Mouse (Mus musculus): ENCODE data around the gene Astl. TPM values are rescaled to one million over a fixed set of nuclear protein-coding genes. Genes with fewer than 3 reads are reported as not detected.

The Astl gene
- total and polyA plus RNA-seq, 3 experiments: not detected

GRCm38 (mm10) chr2:127353881-127354280 lies 15.4 kb downstream of the Astl start:
- H3K9ac ChIP-seq (ENCODE audit: control insufficient read depth, low read depth, low read length, poor library complexity, severe bottlenecking): no peak overlapping the region
- peaks cover 2 to 5% of the 10 kb centered on the region in 2 experiments; a peak in 3 of 4 replicates for H3K27me3 ChIP-seq (ENCODE audit: control insufficient read depth in 1 of 2, insufficient read depth in 2 of 2, low read length in 2 of 2)
- H3K4me1 ChIP-seq (ENCODE audit: control insufficient read depth in 1 of 2, insufficient read depth in 2 of 2, low read length in 2 of 2): no peaks in the 10 kb centered on the region
- TF ChIP-seq CTCF (IDR thresholded peaks at IDR 0.05 in 2 of 3, conservative IDR thresholded peaks at IDR 0.05 in 1 of 3; ENCODE audit: control insufficient read depth in 1 of 3, insufficient read depth in 1 of 3, low read depth in 2 of 3, low read length in 3 of 3, poor library complexity in 1 of 3, severe bottlenecking in 1 of 3) (no peak), USF1 (IDR thresholded peaks at IDR 0.05; ENCODE audit: low read depth, low read length) (no peak), MAZ (IDR thresholded peaks at IDR 0.05; ENCODE audit: low read depth, low read length) (no peak), RCOR1 (IDR thresholded peaks at IDR 0.05; ENCODE audit: low read depth, low read length) (no peak), CHD1 (IDR thresholded peaks at IDR 0.05; ENCODE audit: low read depth, low read length) (no peak), RAD21 (IDR thresholded peaks at IDR 0.05; ENCODE audit: low read depth, low read length) (no peak), NELFE (IDR thresholded peaks at IDR 0.05; ENCODE audit: low read depth, low read length) (no peak), CHD2 (IDR thresholded peaks at IDR 0.05; ENCODE audit: low read length) (no peak), TBP (IDR thresholded peaks at IDR 0.05; ENCODE audit: low read depth, low read length) (no peak), MYC (IDR thresholded peaks at IDR 0.05; ENCODE audit: low read depth, low read length) (no peak), ETS1 (IDR thresholded peaks at IDR 0.05; ENCODE audit: low read depth, low read length) (no peak), ZC3H11A (IDR thresholded peaks at IDR 0.05; ENCODE audit: low read depth, low read length) (no peak), USF2 (IDR thresholded peaks at IDR 0.05; ENCODE audit: borderline replicate concordance in 1 of 2, insufficient read depth in 1 of 2, low read depth in 1 of 2, low read length in 2 of 2) (no peak), MAX (IDR thresholded peaks at IDR 0.05; ENCODE audit: low read length) (no peak), NRF1 (IDR thresholded peaks at IDR 0.05; ENCODE audit: insufficient read depth, low read depth, low read length, poor library complexity, severe bottlenecking) (no peak)
- no peak overlapping the region for H3K27ac ChIP-seq (ENCODE audit: control insufficient read depth, low read depth, low read length)
- no peaks in the 10 kb centered on the region for H3K36me3 ChIP-seq (ENCODE audit: control insufficient read depth in 1 of 2, insufficient read depth in 2 of 2, low read length in 2 of 2)
- DNase-seq (ENCODE audit: low read depth, low spot score): no peak
- H3K9me3 ChIP-seq (replicated peaks; ENCODE audit: insufficient read depth, low read length): no peaks in the 10 kb centered on the region
- H3K79me2 ChIP-seq (ENCODE audit: control insufficient read depth, insufficient read depth, low read length, poor library complexity): no peaks in the 10 kb centered on the region
- no peak overlapping the region for H3K4me3 ChIP-seq (ENCODE audit: control insufficient read depth in 1 of 2, insufficient read depth in 1 of 2, low read depth in 2 of 2, low read length in 2 of 2)

- TF ChIP-seq MEF2A (IDR thresholded peaks at IDR 0.05; ENCODE audit: extremely low read depth, insufficient replicate concordance, low read depth, low read length, poor library complexity, severe bottlenecking) (no peak), SMC3 (IDR thresholded peaks at IDR 0.05; ENCODE audit: low read depth, low read length) (peak; percentile 79), RAD21 (IDR thresholded peaks at IDR 0.05; ENCODE audit: low read depth, low read length) (peak; percentile 78), CTCF (IDR thresholded peaks at IDR 0.05 in 2 of 3, conservative IDR thresholded peaks at IDR 0.05 in 1 of 3; ENCODE audit: control insufficient read depth in 1 of 3, insufficient read depth in 1 of 3, low read depth in 2 of 3, low read length in 3 of 3, poor library complexity in 1 of 3, severe bottlenecking in 1 of 3) (peak; percentile 67 to 80 (median 79)), ZC3H11A (IDR thresholded peaks at IDR 0.05; ENCODE audit: low read depth, low read length) (peak; percentile 60), USF2 (IDR thresholded peaks at IDR 0.05; ENCODE audit: borderline replicate concordance in 1 of 2, insufficient read depth in 1 of 2, low read depth in 1 of 2, low read length in 2 of 2) (no peak)
- Histone ChIP-seq H3K9me3 (replicated peaks; ENCODE audit: insufficient read depth, low read length) (no peaks in the 10 kb centered on the region), H3K36me3 (ENCODE audit: control insufficient read depth in 1 of 2, insufficient read depth in 2 of 2, low read length in 2 of 2) (no peaks in the 10 kb centered on the region), H3K79me2 (ENCODE audit: control insufficient read depth, insufficient read depth, low read length, poor library complexity) (no peaks in the 10 kb centered on the region), H3K4me1 (ENCODE audit: control insufficient read depth in 1 of 2, insufficient read depth in 2 of 2, low read length in 2 of 2) (no peaks in the 10 kb centered on the region), H3K9ac (ENCODE audit: control insufficient read depth, low read depth, low read length, poor library complexity, severe bottlenecking) (no peak within 1 kb of the TSS), H3K4me3 (ENCODE audit: control insufficient read depth in 1 of 2, insufficient read depth in 1 of 2, low read depth in 2 of 2, low read length in 2 of 2) (no peak within 1 kb of the TSS), H3K27me3 (ENCODE audit: control insufficient read depth in 1 of 2, insufficient read depth in 2 of 2, low read length in 2 of 2) (peaks cover 2 to 8% of the 10 kb centered on the region in 2 experiments), H3K27ac (ENCODE audit: control insufficient read depth, low read depth, low read length) (no peak within 1 kb of the TSS)
- peak; percentile 65 for DNase-seq (ENCODE audit: low read depth, low spot score)
Observed at GRCm38 (mm10) chr2:127362459-127363281, 24.2 kb downstream of the Astl start, which contains the start of gene Adra2b. Adra2b (plus strand) TSS chr2:127363208.
